18 mouse cellular contexts compared by ENCODE assay signal in genomic region chr13:47709323-47709722, GRCm38 (mm10).
DNase-seq lines count a peak whose midpoint lies in the region; ATAC-seq and TF ChIP-seq lines count a peak whose summit lies in the region.
"Had no signal": no experiment of that assay in that cellular context is flagged by ENCODE, and none has a peak within 500 bp of the region (broad histone marks: within the 10 kb centered on the region; RNA-seq: fewer than 3 reads in every experiment).

No protein-coding gene starts in this region.

- H3K9ac ChIP-seq in forebrain, postnatal 0 days, result no peak overlapping the region
- H3K9ac ChIP-seq: embryonic facial prominence, embryonic 13.5 days; embryonic facial prominence, embryonic 15.5 days; forebrain, embryonic 13.5 days had no signal

- no peaks in the 10 kb centered on the region for H3K27me3 ChIP-seq in forebrain, postnatal 0 days (ENCODE audit: insufficient read depth, low read length)
- no peaks in the 10 kb centered on the region for H3K27me3 ChIP-seq in forebrain, embryonic 10.5 days (ENCODE audit: poor library complexity, severe bottlenecking)
- H3K27me3 ChIP-seq: embryonic facial prominence, embryonic 13.5 days; embryonic facial prominence, embryonic 15.5 days; forebrain, embryonic 13.5 days had no signal

- no peaks in the 10 kb centered on the region for H3K36me3 ChIP-seq in forebrain, postnatal 0 days (ENCODE audit: insufficient read depth)
- H3K36me3 ChIP-seq in forebrain, embryonic 10.5 days (replicated peaks), result no peaks in the 10 kb centered on the region
- H3K36me3 ChIP-seq: embryonic facial prominence, embryonic 13.5 days; embryonic facial prominence, embryonic 15.5 days had no signal

- no peaks in the 10 kb centered on the region for H3K9me3 ChIP-seq in forebrain, postnatal 0 days (ENCODE audit: low read length)
- no peaks in the 10 kb centered on the region for H3K9me3 ChIP-seq in forebrain, embryonic 10.5 days
- H3K9me3 ChIP-seq: embryonic facial prominence, embryonic 13.5 days; embryonic facial prominence, embryonic 15.5 days; forebrain, embryonic 13.5 days had no signal

- H3K27ac ChIP-seq in forebrain, postnatal 0 days (ENCODE audit: low read depth, low read length), result no peak overlapping the region
- H3K27ac ChIP-seq in forebrain, embryonic 10.5 days, result no peak overlapping the region
- H3K27ac ChIP-seq: embryonic facial prominence, embryonic 13.5 days; embryonic facial prominence, embryonic 15.5 days; forebrain, embryonic 13.5 days had no signal

- H3K4me1 ChIP-seq in forebrain, postnatal 0 days (ENCODE audit: insufficient read depth), result no peaks in the 10 kb centered on the region
- H3K4me1 ChIP-seq in forebrain, embryonic 10.5 days, result peaks cover 7% of the 10 kb centered on the region
- H3K4me1 ChIP-seq: embryonic facial prominence, embryonic 13.5 days; embryonic facial prominence, embryonic 15.5 days had no signal

- no peak overlapping the region for H3K4me2 ChIP-seq in forebrain, postnatal 0 days (ENCODE audit: low read depth)
- H3K4me2 ChIP-seq: embryonic facial prominence, embryonic 13.5 days; embryonic facial prominence, embryonic 15.5 days; forebrain, embryonic 13.5 days had no signal

- peak; percentile 55 for ATAC-seq in forebrain, postnatal 0 days
- ATAC-seq: forebrain, embryonic 13.5 days had no signal

- WGBS in forebrain, postnatal 0 days, result 71% methylated on average over 3 of the region's 3 CpGs
- 93% methylated on average over 3 of the region's 3 CpGs for WGBS in forebrain, embryonic 10.5 days

- no peak overlapping the region for H3K4me3 ChIP-seq in forebrain, postnatal 0 days (ENCODE audit: low read depth, low read length)
- H3K4me3 ChIP-seq in forebrain, embryonic 10.5 days, result no peak overlapping the region
- H3K4me3 ChIP-seq: embryonic facial prominence, embryonic 13.5 days; embryonic facial prominence, embryonic 15.5 days; erythroblast, embryonic 14.5 days; forebrain, embryonic 13.5 days had no signal

- no peak for TF ChIP-seq CTCF in forebrain, postnatal 0 days (IDR thresholded peaks at IDR 0.05; ENCODE audit: low read depth)

- peak; percentile 33 to 65 for DNase-seq in cerebellum, postnatal 14 days
- DNase-seq in cerebellum, adult 8-10 months, result no peak
- DNase-seq in forebrain, postnatal 0 days, result peak; percentile 35
- DNase-seq in forebrain, embryonic 10.5 days (ENCODE audit: extremely low spot score, low spot score), result no peak
- peak; percentile 20 to 42 for DNase-seq in layer of hippocampus, postnatal 10 days (ENCODE audit: low spot score in 2 of 2)
- DNase-seq in layer of hippocampus, adult 11-12 months (ENCODE audit: low spot score), result no peak
- DNase-seq: adrenal gland, adult 2 months; adrenal gland, postnatal 10 days; adrenal gland, postnatal 25 days; cerebellum, adult 11 months; cerebellum, adult 18-20 months; cerebellum, adult 9-11 months; cerebellum, postnatal 36 days; embryo, embryonic 11 days had no signal

Comparison
In these comparisons a context has a peak if more than half of its experiments do, and no peak if none do; other contexts are left out.
1. DNase-seq: peak in cerebellum, postnatal 14 days (2 of 2), forebrain, postnatal 0 days (single experiment) and layer of hippocampus, postnatal 10 days (2 of 2); none in cerebellum, adult 8-10 months (single experiment), forebrain, embryonic 10.5 days (single experiment) and layer of hippocampus, adult 11-12 months (single experiment).